Mouse (Mus musculus) megakaryocyte, embryonic 14.5 days (primary cell): Measurements from ENCODE around the gene Nab2.

Experiments used
- FLI1 ChIP-seq: IDR thresholded peaks from 2 replicates; pipeline ENCODE4 v1.6.1; 2012; ENCODE audit warnings: low read length, inconsistent platforms, mixed read lengths
- GATA1 ChIP-seq: IDR thresholded peaks from 3 replicates; pipeline ENCODE4 v1.6.1; 2012; ENCODE audit warnings: mixed read lengths, low read length, inconsistent platforms, borderline replicate concordance

- no peak for TF ChIP-seq FLI1
- no peak for TF ChIP-seq GATA1
Observed at GRCm38 (mm10) chr10:127704293-127704692, 35.9 kb upstream of the Nab2 start.
